Mouse (Mus musculus) limb, embryonic 15.5 days (tissue): ENCODE results near the gene Gm5868. TPM values are rescaled to one million over a fixed set of nuclear protein-coding genes. Genes with fewer than 3 reads are reported as not detected.

Experiments used
- polyA plus RNA-seq: library from polyadenylated mRNA; unstranded; fragments of >200 nt; fragmentation: Nextera tagmentation; extraction: Ambion mirVana; gene quantifications from 2 replicates; pipeline ENCODE4 v1.2.1, GENCODE M21; 2015

Gm5868 gene
- polyA plus RNA-seq, 1 experiment from 2014 or later, result 0.27 TPM

Other genes with a start within 250 kb of the Gm5868 start
- 2.7 and 3.0 TPM in 2 replicates for gene Corin, start 83.1 kb downstream of the Gm5868 start, polyA plus RNA-seq
- 15.4 and 16.6 TPM in 2 replicates for gene Nfxl1, start 27.9 kb downstream of the Gm5868 start, polyA plus RNA-seq
- gene Zar1, start 6.3 kb downstream of the Gm5868 start, polyA plus RNA-seq, result 0.40 and 0.61 TPM in 2 replicates
- gene Cnga1, start 56.7 kb upstream of the Gm5868 start, polyA plus RNA-seq, result not detected in 2 replicates
- gene Nipal1, start 60.2 kb upstream of the Gm5868 start, polyA plus RNA-seq, result 24.8 and 27.7 TPM in 2 replicates
- 0.20 and 0.30 TPM in 2 replicates for gene Txk, start 165.2 kb upstream of the Gm5868 start, polyA plus RNA-seq